Mouse (Mus musculus): Measurements from ENCODE around the gene Foxs1.
A peak's percentile ranks its signal among the peaks of the same experiment; 100 is the strongest.

Gene Foxs1

DNA sequence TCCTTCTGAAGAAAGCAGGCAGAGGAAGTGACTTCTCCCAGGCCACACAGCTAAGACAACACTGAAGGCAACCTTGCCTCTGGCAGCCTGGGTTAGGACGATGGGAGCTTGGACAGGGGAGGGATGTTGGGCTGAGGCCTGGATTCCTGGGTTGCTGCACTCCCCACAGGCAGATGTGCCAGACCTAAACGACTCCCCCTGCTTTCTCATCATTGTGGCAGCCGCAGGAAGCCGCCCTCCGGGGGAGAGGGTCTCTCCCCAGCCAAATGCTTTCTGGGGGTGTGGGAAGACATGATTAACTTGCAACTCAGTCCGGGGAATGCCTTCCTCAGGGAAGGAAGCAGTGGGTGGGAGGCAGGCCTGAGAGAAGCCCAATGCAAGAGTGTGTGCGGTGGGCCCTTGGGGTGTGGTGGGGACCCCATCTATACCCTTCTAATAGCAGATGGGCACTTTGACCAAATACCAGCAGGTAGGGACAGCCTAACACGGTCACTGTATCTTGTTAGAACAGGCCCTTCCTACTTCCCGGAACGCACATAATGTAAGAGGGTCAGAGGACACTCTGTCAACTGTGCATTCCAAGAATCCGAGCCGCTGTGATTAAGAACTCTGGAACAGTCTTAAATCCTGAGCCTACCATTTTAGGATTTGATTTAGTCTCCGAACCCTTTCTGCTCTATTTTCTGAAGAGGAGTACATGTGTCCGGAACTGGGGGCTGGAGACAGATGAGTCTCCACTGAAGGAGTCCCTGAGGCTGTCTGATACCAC lies 4.6 kb downstream of the Foxs1 start:
- peak; percentile 94 for DNase-seq

DNA sequence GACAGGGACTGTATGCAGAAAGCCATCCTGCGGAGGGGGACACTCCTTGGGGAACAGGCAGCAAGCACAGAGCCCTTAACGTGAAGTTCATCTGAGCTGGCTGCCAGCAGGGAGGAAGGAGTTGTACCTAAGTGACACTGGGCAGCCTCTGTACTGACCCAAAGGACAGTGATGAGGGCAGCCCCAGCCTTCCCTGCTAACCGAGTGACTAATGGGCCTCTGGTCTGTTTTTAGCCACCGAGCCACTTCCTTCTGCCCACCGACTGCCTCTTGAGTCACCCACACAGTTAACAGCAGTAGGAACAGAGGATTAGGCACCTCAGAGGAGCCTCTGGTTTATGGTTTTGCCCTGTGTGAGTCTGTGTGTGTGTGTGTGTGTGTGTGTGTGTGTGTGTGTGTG lies 5.6 kb downstream of the Foxs1 start:
- no peak for DNase-seq

DNA sequence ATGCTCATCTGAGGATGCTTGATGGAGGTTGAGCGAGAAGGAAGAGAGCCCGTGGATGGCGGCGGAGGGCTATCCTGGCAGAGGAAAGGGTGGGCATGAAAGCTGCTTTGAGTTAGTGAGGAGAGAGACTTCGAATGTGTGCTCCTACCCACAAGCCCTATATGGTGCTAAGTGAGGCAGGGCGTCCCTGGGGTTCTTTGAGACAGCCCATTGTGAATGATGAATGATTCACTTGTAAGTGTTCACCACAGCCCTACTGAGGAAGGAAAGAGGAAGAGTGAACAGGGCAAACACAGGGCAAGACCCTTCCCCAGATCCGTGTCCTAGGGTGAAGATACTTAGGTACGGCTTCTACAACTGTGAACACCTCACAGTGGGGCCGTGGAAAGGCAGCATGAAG lies 6.1 kb downstream of the Foxs1 start:
- no peak for DNase-seq

DNA sequence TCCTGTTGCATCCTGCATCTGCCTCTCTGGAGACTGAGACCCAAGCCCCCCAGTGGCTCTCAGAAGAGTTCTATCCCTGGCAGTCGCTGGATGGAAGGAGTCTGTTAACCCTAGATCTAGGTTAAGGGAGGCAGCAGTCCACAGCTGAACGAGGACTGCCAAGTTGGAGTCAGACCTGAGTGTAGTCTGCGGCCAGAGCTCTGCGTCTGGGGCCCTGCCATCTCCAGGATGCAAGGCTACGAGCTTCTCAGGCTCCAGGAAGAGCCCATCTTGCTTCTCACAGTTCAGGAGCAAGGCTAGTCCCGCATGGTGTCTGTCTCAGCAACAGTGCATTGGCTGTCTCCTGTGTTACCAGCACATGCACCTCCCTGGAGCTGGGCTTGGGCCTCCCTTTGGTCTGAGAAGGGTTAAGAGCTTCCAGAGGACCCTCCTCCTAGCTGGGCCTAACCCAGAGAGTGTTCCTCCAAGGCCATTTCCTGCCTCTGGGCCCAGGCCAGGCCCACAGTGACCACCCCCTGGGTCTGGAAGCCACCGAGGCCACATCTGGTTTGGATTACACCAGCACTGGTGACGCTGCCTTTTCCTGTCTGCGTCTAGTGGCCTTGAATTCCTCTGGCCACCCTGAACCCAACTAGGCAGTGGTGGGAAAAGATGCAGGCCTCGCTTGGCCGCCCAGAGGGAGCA lies 7.7 kb downstream of the Foxs1 start:
- DNase-seq: peak; percentile 99

DNA sequence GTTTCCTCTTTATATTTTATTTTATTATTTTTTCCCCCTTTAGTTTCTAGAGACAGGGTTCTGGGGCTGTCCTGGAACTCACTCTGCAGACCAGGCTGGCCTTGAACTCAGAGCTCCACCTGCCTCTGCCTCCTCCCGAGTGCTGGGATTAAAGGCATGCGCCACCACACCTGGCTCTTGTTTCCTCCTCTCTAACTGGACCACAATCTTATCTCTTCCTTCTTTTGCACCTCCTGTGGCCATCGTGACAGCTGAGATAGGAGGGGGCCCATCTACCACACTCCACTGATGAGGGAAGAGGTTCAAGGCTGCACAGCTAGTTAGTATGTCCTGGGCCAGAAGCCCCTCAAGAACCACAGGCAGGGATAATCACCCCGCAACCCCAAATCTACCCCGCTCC lies 8.5 kb downstream of the Foxs1 start:
- no peak for DNase-seq

DNA sequence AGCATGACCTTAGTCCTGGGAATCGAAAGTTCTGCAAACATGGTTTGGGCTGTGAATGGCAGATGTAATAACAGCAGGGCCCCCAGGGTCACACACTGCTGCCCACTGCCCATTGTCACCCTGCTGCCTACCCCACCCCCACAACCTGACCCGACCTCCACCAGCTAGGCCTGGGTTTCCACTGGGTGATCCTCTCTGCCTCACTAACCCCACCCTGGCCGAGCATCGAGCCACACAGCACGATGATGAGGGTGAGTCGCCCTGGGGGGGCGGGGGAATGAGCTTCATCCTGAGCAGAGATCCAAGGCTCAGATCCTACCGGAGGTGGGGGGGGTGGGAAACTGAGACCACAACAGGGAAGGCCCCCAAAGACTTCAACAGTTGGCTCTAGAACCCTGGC lies 8.9 kb downstream of the Foxs1 start:
- peak; percentile 87 for DNase-seq

DNA sequence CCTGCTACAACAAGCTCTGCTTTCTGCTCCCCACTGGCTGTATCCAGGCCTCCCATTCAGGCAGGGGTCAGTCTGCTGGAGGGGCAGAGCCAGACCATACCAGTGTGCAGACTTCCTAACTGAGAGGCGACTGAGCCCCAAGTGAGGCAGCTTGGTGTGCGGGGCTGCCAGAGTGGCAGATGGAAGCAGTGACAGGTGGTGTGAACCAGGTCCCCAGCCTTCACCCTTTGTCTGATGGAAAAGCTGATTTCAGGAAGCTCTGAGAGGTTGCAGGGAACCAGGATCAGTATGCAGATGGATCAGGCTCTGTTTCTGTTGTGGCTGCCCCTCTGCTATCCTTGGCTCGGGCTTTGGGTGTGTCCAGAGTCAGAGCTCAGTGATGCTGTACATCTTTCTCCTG lies 9.4 kb downstream of the Foxs1 start:
- DNase-seq: peak; percentile 87

DNA sequence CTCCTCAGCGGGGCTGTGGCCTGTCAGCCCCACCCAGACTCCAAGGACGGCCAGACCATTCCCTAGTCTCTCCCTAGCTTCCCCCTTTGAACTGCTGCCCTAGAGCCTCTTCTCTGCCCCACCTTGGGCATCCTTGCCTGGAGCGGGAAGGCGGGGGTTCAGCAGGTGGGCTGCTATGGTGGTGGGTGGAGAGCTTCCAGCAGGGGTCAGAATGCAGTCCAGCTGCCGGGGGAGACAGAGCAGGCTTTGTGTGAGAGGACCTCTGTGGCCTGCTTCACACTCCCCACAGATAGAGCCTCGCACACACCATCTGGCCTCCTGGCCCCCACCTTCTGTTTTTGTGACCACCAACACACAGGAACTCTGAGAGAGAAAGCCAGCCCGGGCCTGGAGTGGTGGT lies 10.6 kb downstream of the Foxs1 start:
- DNase-seq: no peak

DNA sequence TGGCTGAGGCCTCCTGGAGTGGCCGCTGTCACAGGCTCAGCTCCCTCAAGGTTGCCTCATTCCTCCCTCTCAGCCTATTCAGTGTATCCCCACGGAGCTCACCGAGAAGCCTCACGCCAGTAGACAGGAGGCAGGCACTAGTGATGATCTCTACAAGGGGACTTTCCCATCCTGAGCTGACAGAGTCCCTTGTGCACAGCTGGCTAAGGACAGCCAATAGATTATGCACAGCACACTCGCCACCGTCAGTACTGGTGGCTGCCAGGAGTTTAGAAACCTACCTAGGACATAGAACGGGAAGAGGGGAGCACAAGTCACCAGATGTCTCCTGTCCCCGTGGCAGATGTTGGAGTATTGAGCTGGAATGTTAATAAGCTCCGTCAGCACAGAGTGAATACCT lies 15.3 kb downstream of the Foxs1 start:
- no peak for DNase-seq

DNA sequence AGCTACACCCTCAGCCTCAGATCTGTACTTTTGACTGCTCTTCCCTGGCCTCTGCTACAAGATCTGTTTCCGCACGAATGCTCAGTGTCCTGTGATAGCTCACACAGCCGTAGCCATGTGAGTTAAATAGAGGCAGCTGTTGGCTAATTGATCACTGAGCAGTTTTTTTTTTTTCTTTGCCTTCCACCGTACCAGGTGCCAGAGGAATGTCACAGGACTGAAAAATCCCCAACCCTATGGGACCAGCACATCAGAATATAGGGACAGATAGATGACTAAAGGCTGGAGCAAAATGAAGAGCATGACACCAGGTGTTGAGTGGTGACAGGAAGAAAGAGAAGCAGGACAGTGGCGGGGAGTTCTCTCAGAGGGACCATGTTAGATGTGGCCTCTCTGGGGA lies 16.9 kb downstream of the Foxs1 start:
- DNase-seq: no peak

DNA sequence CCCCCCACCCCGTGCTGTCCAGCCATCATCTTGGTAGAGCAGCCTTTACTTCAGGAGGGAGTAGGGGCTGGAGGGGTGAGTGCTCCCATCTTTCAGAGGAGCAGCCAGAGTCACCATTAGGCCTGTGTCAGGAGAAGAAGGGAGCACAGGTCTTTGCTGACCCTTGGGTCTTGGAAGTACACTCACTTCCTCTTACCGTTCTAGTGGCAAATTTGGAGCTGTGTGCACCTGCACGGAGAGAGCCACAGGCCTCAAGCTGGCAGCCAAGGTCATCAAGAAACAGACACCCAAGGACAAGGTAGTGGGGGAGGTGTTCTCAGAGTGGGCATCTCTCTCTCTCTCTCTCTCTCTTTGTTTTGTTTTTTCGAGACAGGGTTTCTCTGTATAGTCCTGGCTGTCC lies 17.6 kb downstream of the Foxs1 start:
- DNase-seq: no peak

DNA sequence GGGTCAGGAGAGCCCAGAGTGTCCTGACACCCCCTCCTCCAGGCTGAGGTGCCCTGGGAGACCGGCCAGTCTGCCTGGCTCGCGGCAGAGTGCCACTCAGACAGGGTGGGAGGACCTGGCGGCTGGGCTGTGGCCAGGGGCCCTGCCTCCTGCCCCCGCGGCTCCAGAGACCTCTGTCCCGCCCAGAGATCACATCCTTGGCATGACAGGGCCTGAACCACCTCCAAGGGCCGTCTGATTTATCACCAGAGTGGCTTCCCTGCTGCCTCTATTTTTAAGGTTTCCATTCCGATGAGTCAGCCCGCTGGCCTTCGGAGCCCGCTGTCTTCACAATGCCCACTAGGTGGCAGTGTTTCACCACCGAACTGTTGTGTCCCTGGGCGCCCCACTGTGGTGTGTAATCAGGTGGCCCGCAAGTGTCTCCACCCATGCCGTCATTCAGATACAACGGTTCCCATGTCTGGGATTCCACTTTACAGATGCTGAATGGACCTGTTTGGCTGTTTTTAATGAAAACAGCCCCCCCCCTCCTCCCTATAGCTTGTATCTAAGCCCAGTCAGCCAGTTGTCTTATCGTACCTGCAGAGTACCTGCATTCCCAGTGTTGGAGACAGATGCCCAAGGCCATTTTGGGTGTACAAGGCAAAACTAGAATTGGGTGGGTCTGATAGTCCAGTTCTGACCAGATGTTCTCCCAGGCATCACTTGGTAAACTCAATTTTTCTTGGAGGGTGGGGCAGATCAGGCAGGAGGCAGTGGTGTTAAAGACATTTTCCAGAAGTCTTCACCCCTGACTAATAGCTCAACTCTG lies 18.5 kb downstream of the Foxs1 start:
- DNase-seq: peak; percentile 98

DNA sequence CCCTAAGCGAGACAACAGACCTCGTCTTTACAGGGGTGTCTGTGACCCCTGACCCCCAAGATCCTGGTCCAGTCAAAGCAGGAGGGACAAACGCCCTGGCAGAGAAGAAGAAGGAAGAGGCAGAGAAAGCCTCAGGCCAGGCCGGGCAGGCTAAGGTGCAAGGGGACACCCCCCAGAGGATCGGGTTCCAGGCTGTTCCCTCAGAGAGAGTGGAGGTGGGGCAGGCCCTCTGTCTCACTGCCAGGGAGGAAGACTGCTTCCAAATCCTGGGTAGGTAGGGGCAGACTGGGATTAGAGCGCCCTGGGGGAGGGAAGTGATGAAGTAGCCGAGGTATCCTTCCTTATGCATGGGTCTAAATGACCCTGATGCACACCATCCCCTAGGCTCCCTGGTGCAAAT lies 19.5 kb downstream of the Foxs1 start:
- DNase-seq: peak; percentile 94

DNA sequence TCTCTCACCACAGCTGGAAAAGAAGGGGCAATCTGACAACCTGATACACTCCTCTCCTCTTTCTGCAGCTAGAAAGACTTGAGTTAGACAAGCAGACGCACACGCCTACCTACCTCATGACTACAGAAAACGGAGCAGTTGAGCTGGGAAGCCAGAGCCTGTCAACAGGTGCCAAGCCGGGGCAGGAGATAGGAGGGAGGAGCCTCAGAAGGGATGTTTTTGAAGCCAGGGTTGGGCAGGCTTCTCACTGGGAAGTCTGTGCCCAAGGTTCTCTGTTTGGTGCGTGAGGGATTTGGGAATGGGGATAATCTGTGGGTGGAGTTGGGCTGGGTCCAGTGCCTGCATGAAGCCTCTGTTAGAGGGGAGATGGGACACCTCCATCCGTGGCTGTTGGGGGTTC lies 21.6 kb downstream of the Foxs1 start:
- DNase-seq: peak; percentile 87

DNA sequence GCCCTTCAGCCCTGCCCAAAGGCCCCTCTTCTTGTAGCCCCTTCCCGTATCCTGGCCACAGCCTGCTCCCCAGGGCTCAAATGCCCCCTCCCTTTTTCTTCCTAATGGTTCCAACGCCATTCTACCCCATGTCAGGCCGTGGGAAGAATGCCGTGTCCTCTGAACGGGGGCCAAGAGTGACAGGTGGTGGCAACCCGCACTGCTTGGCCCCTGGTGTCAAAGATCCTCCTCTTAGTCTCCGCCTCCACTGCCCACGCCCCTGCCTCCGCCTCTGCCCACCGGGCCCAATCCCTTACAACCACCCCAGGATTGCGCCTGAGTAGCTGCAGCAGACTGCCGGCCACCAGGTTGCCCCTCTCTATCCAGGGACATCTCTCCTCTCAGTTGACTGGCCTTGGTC lies 22.0 kb downstream of the Foxs1 start, which contains the start of gene Mylk2:
Gene Mylk2 (plus strand): TSS at position 322 of the 400 bp plus-strand sequence.
- no peak for DNase-seq

DNA sequence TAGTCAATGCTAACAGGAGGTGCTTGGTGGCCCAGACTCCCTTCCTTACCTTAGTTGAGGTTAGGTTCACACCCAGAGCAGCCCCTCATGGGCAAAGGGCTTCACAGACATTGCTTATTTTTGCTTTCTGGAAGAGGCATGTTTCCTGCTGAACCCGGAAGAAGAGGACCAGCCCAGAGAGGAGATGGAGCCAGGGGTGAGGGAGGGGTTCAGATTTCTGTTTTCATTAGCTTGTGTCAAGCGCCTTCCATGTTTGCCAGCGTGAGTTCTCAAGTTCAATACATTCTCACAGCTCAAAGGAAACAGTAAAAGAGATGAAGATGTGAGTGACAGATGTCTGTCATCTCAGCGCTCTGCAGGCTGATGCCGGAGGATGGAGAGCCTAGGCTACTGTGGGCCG lies 23.2 kb downstream of the Foxs1 start:
- DNase-seq: no peak

DNA sequence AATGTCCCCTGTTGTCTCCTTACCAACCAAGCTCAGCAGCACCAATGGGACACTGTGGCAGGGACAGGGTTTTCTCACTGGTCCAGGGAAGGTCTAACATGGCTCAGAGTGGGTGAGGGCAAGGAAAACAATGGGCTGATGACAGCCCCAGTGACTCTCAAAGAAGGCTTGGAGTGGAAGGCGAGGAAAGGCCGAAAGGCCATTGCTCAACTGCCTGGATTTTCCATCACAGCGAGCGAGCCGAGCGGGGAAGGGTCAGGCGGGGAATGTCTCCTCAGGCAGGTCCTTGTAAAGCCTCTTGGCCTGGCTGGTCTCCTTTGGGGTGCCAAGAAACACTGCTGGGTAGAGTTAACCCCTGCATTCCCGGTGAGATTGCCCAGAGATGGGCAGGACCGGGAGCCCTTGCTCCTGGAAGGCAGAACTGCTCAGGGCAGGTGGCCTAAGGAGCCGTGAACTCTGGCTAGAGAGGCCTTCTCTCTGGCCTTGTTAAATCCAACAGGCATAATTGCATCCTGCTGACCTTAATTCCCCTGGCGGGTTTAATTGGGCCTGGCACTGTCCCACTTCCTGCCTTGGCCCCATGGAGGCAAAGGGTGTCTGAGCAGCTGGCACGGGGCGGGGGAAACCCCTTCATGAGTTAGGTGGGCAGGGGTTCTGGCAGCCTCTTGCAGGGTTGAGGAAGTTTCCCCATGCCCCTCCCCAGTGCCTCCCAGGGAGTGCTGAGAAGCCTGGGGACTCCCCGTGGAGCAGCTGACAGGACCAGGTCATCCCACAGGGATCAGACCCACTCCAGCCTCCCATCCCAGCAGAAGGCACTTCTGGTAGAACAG lies 25.7 kb downstream of the Foxs1 start:
- no peak for DNase-seq

DNA sequence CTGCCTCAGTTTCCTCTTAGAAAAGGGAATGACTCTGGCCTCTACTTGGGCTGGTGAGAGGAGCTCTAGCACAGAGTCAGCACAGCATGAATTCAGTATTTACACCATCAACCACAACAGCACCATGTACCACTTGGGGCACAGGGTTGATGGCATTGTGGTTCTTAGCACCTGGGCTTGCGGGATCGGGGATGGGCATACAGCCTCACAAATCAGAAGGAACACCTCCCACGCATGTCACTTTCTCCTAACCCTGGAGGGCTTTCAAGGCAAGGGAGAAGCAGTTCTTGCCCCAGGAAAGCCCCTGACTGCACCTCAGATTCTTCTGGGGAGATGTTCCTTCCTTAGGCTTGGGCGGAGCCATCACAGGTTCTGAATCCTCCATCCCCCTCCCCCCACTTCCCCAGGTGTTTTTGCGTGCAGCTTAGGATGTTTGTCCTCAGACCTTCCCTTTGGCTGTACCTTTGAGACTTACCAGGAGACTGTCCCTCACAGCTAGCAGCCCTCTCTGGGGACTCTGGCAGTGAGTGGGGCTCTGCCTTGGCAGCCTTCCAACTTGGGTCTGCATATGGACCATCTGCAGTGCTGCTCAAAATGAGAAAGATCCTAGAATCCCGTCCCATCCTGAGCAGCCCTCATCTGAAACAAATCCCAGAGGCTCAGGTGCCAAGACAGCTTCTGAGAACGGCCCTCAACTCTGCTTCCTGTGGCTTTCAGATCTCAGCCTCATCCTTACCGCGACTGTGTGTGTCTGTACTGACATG lies 26.6 kb downstream of the Foxs1 start:
- no peak for DNase-seq

DNA sequence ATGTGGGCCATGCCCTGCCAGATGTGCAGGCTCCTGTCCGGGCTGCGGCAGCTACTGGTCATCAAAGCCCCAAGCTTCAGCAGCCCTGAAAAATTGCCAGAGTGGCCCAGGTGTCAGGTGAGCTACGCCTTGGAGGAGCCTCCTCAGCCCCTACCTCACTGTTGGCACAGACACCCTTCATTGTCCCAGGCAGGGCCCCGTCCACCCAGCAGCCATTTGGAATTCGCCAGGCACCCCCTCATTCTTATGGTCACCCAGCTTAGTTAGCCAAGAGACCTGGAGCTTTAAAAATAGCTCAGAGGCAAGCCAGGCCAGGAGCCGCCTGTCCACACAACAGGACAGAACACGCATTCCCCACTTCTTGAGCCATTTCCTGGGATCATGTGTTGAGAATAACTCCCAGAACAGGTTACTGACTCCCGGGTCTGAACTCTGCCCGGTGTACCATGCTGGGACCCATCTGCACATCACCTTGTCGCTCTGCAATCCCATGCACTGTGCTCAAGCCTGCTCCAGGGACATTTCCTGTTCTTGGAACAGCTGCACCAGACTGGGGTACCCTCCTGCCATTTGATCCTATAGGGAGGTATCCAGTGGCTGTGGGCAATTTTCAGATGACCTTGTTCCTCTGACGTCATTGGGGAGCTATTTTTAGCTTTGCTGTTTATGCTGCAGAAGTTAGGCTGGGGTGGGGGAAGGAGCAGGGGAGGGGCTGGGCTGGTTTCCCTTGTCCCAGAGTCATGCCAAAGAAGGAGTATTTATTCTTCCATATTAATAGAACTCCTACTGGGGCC lies 27.8 kb downstream of the Foxs1 start:
- peak; percentile 94 for DNase-seq

DNA sequence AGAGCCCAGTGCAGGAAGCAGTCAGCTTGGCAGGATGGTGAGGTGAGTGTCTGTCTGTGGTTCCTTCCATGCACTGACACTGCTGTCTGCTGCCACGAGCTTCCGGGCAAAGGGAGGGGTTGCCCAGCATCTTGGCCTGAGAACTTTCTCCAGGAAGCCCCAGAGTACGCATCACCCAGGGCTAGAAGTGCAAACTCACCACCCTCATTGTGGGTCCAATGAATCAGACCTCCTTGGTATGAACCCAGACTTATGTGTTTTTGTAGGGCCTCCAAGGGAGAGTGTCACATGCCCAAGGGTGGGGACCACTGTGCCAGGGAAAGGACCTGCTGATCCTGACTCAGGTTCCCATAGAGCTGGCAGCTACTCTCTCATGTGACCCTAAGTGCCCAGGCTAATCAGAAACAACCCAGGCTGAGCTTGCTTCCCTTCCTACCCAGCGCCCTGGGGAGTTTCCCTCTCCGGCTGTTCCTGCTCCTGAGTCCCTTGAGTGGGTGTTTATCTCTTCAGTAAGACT lies 28.8 kb downstream of the Foxs1 start:
- peak; percentile 97 for DNase-seq

DNA sequence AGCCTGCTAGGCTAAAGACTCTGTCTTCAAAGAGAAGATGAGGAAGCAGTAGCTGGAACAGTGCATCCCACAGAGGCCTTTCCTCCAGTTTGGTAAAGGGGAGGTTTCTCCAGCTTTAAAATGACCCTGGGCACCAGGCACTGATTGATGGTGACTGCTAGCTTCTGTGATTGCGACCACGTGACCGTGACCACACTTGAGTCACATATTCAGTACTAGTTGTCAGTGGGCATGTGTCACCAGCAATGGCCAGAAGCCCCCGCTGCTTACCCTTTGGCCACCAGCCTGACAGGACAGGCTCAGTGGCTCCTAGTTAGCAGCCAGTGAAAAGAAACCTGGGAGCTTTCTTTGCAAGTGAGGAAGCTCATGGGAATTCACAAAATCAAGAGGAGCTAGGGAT lies 29.4 kb downstream of the Foxs1 start:
- no peak for DNase-seq

Data from heart, adult 11 months (tissue).